8 mouse cellular contexts compared by ENCODE assay signal in the genomic region with DNA sequence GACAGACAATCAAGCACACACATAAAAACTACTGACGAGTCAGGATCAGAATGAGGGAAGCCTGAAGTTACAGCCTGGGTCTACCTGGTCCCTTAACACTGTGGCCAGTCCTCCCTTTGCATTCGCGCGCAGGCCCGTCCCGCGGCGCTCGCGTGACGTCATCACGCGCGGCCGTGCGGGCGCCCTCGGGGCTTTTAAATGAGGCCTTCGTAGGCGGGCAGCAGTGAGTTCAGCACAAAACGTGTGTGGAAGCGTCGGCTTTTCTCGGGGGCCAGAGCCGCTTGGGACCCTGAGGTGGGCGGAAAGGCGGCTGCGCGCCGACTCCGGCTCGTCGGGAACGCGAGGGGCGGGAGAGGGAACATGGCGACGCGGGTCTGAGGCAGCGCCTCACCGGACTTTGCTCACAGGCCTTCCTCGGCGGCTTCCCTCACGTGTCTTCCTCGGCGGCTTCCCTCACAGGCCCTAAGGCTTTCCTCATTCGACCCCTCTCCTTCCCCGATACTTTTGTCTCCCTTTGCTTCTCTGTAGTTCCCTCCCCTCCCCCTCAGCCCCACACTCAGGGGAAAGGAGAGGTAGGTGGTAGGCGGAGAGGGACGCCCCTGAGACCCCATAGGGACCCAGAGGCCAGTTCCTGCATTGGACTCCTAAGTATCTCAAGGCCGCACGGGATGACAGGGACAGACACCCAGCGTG. TPM values are rescaled to one million over a fixed set of nuclear protein-coding genes. Genes with fewer than 3 reads are reported as not detected.
DNase-seq lines count a peak whose midpoint lies in the region; ATAC-seq and TF ChIP-seq lines count a peak whose summit lies in the region.

A gene (plus strand): TSS at position 147 of the 693 bp plus-strand sequence.

- intact Hi-C loops in heart, postnatal 10 days (cut with DNase I): no loop called here

- no peak for TF ChIP-seq EP300 in liver, postnatal 0 days (IDR thresholded peaks at IDR 0.05; ENCODE audit: low read depth)

- H3K27me3 ChIP-seq in E14TG2a.4 (ENCODE audit: insufficient read depth, low read length): no peaks in the 10 kb centered on the region
- 0 out of 2 replicates have a peak, but pooled peaks cover 4% of the 10 kb centered on the region for H3K27me3 ChIP-seq in forebrain, embryonic 12.5 days
- H3K27me3 ChIP-seq in liver, postnatal 0 days (ENCODE audit: insufficient read depth, low read length): no peaks in the 10 kb centered on the region
- no peaks in the 10 kb centered on the region for H3K27me3 ChIP-seq in neural tube, embryonic 14.5 days (ENCODE audit: control insufficient read depth, insufficient read depth, low read length)

- under 1% methylated on average over 53 of the region's 53 CpGs for WGBS in forebrain, embryonic 12.5 days
- under 1% methylated on average over 53 of the region's 53 CpGs for WGBS in large intestine, adult 2 months
- WGBS in liver, postnatal 0 days (ENCODE audit: insufficient replicate concordance): under 1% methylated on average over 53 of the region's 53 CpGs
- under 1% methylated on average over 41 of the region's 53 CpGs for WGBS in neural tube, embryonic 14.5 days

- H3K9me3 ChIP-seq in E14TG2a.4 (ENCODE audit: low read length): no peaks in the 10 kb centered on the region
- no peaks in the 10 kb centered on the region for H3K9me3 ChIP-seq in forebrain, embryonic 12.5 days
- H3K9me3 ChIP-seq in liver, postnatal 0 days (ENCODE audit: low read length): no peaks in the 10 kb centered on the region
- H3K9me3 ChIP-seq in neural tube, embryonic 14.5 days (ENCODE audit: control insufficient read depth, low read length): no peaks in the 10 kb centered on the region

- TF ChIP-seq CTCF in E14TG2a.4 (conservative IDR thresholded peaks at IDR 0.05; ENCODE audit: low read length): no peak
- TF ChIP-seq CTCF in liver, postnatal 0 days (IDR thresholded peaks at IDR 0.05; ENCODE audit: low read depth): no peak

- peak within 1 kb of the TSS; percentile 86 for H3K4me3 ChIP-seq in E14TG2a.4 (replicated peaks; ENCODE audit: low read length)
- peak within 1 kb of the TSS; percentile 74 for H3K4me3 ChIP-seq in forebrain, embryonic 12.5 days (replicated peaks)
- H3K4me3 ChIP-seq in liver, postnatal 0 days (ENCODE audit: low read depth, low read length): peak within 1 kb of the TSS; percentile 79
- peak within 1 kb of the TSS; percentile 53 for H3K4me3 ChIP-seq in neural tube, embryonic 14.5 days (ENCODE audit: low read depth, low read length)

- H3K4me1 ChIP-seq in E14TG2a.4 (replicated peaks; ENCODE audit: low read depth, low read length): peaks cover 9% of the 10 kb centered on the region
- H3K4me1 ChIP-seq in forebrain, embryonic 12.5 days: peaks cover 10% of the 10 kb centered on the region
- peaks cover 9% of the 10 kb centered on the region for H3K4me1 ChIP-seq in liver, postnatal 0 days (ENCODE audit: insufficient read depth)
- peaks cover 6% of the 10 kb centered on the region; the same call in 1 of the 2 replicates for H3K4me1 ChIP-seq in neural tube, embryonic 14.5 days (ENCODE audit: control insufficient read depth, insufficient read depth, low read length)

- no peaks in the 10 kb centered on the region; the same call in 1 of the 2 replicates for H3K36me3 ChIP-seq in E14TG2a.4 (ENCODE audit: insufficient read depth, low read length)
- H3K36me3 ChIP-seq in forebrain, embryonic 12.5 days (replicated peaks): no peaks in the 10 kb centered on the region
- H3K36me3 ChIP-seq in liver, postnatal 0 days (replicated peaks; ENCODE audit: insufficient read depth, low read length): no peaks in the 10 kb centered on the region; the same call in 1 of the 2 replicates
- H3K36me3 ChIP-seq in neural tube, embryonic 14.5 days (ENCODE audit: control insufficient read depth, insufficient read depth, low read length): no peaks in the 10 kb centered on the region

- peak within 1 kb of the TSS; percentile 93 for H3K27ac ChIP-seq in forebrain, embryonic 12.5 days
- H3K27ac ChIP-seq in liver, postnatal 0 days (ENCODE audit: low read depth): peak within 1 kb of the TSS; percentile 95
- H3K27ac ChIP-seq in neural tube, embryonic 14.5 days (ENCODE audit: low read depth, low read length): peak within 1 kb of the TSS; percentile 85

- H3K4me2 ChIP-seq in forebrain, embryonic 12.5 days: peak within 1 kb of the TSS; percentile 87
- H3K4me2 ChIP-seq in liver, postnatal 0 days (ENCODE audit: low read depth, low read length): peak within 1 kb of the TSS; percentile 89
- peak within 1 kb of the TSS; percentile 63 for H3K4me2 ChIP-seq in neural tube, embryonic 14.5 days (ENCODE audit: low read depth, low read length)

- peak; percentile 86 for ATAC-seq in forebrain, embryonic 12.5 days (ENCODE audit: low FRiP score)
- peak; percentile 92 for ATAC-seq in liver, postnatal 0 days
- ATAC-seq in neural tube, embryonic 14.5 days (ENCODE audit: low read depth): peak; percentile 97

- peak within 1 kb of the TSS; percentile 86 for H3K9ac ChIP-seq in forebrain, embryonic 12.5 days
- peak within 1 kb of the TSS; percentile 89 for H3K9ac ChIP-seq in liver, postnatal 0 days (replicated peaks)
- peak within 1 kb of the TSS; percentile 78 for H3K9ac ChIP-seq in neural tube, embryonic 14.5 days (replicated peaks; ENCODE audit: low read depth, low read length)

- peak; percentile 66 for DNase-seq in c-Kit-positive CD71-positive TER-119-negative erythroid progenitor cells, embryonic 14.5 days (ENCODE audit: low read depth)
- DNase-seq in heart, postnatal 10 days: peak; percentile 78 to 84
- peak; percentile 55 for DNase-seq in large intestine, adult 2 months (ENCODE audit: low read depth, low spot score)
- DNase-seq in liver, postnatal 0 days: peak; percentile 83
- DNase-seq in testis, postnatal 10 days (ENCODE audit: low spot score): peak; percentile 83

RNA-seq across cellular contexts. Expression of the gene that starts here (rescaled TPM):
- 21.1 and 21.3 TPM in 2 replicates for polyA plus RNA-seq in forebrain, embryonic 12.5 days (2016; fragmentation: Nextera tagmentation; extraction: Ambion mirVana)
- 10 to 100 TPM in 1 of 2 experiments, 1 to 10 TPM in 1; 8.6 to 10.2 TPM for total RNA-seq in heart, postnatal 10 days (2021)
- polyA plus RNA-seq in large intestine, adult 2 months (2012; rRNA removed): 1.6 and 2.7 TPM in 2 replicates
- polyA plus RNA-seq in liver, postnatal 0 days (2015; fragmentation: Nextera tagmentation; extraction: Ambion mirVana): 4.5 and 5.1 TPM in 2 replicates
- 11.4 and 12.3 TPM in 2 replicates for polyA plus RNA-seq in neural tube, embryonic 14.5 days (2014; fragmentation: Nextera tagmentation; extraction: Ambion mirVana)

Comparison
In these comparisons a context has a peak if more than half of its experiments do, and no peak if none do; other contexts are left out.
1. Peak in every context shown above with its lines: DNase-seq, ATAC-seq, H3K4me3 ChIP-seq and H3K27ac ChIP-seq.